Mouse (Mus musculus): Measurements from ENCODE around the gene Ubac2. TPM values are rescaled to one million over a fixed set of nuclear protein-coding genes. Genes with fewer than 3 reads are reported as not detected.

Ubac2 gene
- total RNA-seq, 2 experiments from 2014 or later: 27.3 to 30.3 TPM

GRCm38 (mm10) chr14:121938256-121939191 lies 60.1 kb downstream of the Ubac2 start:
- intact Hi-C loops (cut with DNase I): no loop called here

GRCm38 (mm10) chr14:121939582-121939981 lies 61.2 kb downstream of the Ubac2 start:
- no peak for DNase-seq (ENCODE audit: extremely low spot score in 1 of 2, low spot score in 2 of 2)

More at GRCm38 (mm10) chr14:121938256-121939191, 60.1 kb downstream of the Ubac2 start:
- DNase-seq (ENCODE audit: extremely low spot score in 1 of 2, low spot score in 2 of 2): no peak

GRCm38 (mm10) chr14:121946131-121946530 lies 67.7 kb downstream of the Ubac2 start:
- DNase-seq (ENCODE audit: extremely low spot score in 1 of 2, low spot score in 2 of 2): no peak
- intact Hi-C loops (cut with DNase I): no loop called here

More at GRCm38 (mm10) chr14:121939582-121939981, 61.2 kb downstream of the Ubac2 start:
- intact Hi-C loops (cut with DNase I): no loop called here

- intact Hi-C loops (cut with DNase I): no loop called here
- no peak for DNase-seq (ENCODE audit: extremely low spot score in 1 of 2, low spot score in 2 of 2)
Measured at GRCm38 (mm10) chr14:121946728-121947127, 68.3 kb downstream of the Ubac2 start.

GRCm38 (mm10) chr14:121947201-121947760 lies 68.9 kb downstream of the Ubac2 start:
- intact Hi-C loops (cut with DNase I): no loop called here
- DNase-seq (ENCODE audit: extremely low spot score in 1 of 2, low spot score in 2 of 2): no peak

- intact Hi-C loops (cut with DNase I): no loop called here
- no peak for DNase-seq (ENCODE audit: extremely low spot score in 1 of 2, low spot score in 2 of 2)
Measured at GRCm38 (mm10) chr14:121947966-121948365, 69.5 kb downstream of the Ubac2 start.

GRCm38 (mm10) chr14:121949436-121949835 lies 71.0 kb downstream of the Ubac2 start:
- DNase-seq (ENCODE audit: extremely low spot score in 1 of 2, low spot score in 2 of 2): no peak
- intact Hi-C loops (cut with DNase I): no loop called here

GRCm38 (mm10) chr14:121949897-121950296 lies 71.5 kb downstream of the Ubac2 start:
- DNase-seq (ENCODE audit: extremely low spot score in 1 of 2, low spot score in 2 of 2): no peak
- intact Hi-C loops (cut with DNase I): no loop called here

GRCm38 (mm10) chr14:121951399-121952045 lies 73.1 kb downstream of the Ubac2 start:
- intact Hi-C loops (cut with DNase I): no loop called here
- no peak for DNase-seq (ENCODE audit: extremely low spot score in 1 of 2, low spot score in 2 of 2)

GRCm38 (mm10) chr14:121952046-121952400 lies 73.6 kb downstream of the Ubac2 start:
- intact Hi-C loops (cut with DNase I): no loop called here

GRCm38 (mm10) chr14:121954129-121954528 lies 75.7 kb downstream of the Ubac2 start:
- DNase-seq (ENCODE audit: extremely low spot score in 1 of 2, low spot score in 2 of 2): no peak
- intact Hi-C loops (cut with DNase I): no loop called here

More at GRCm38 (mm10) chr14:121952046-121952400, 73.6 kb downstream of the Ubac2 start:
- no peak for DNase-seq (ENCODE audit: extremely low spot score in 1 of 2, low spot score in 2 of 2)

GRCm38 (mm10) chr14:121954608-121955007 lies 76.2 kb downstream of the Ubac2 start:
- DNase-seq (ENCODE audit: extremely low spot score in 1 of 2, low spot score in 2 of 2): no peak
- intact Hi-C loops (cut with DNase I): no loop called here

GRCm38 (mm10) chr14:121955176-121955795 lies 76.9 kb downstream of the Ubac2 start:
- no peak for DNase-seq (ENCODE audit: extremely low spot score in 1 of 2, low spot score in 2 of 2)
- intact Hi-C loops (cut with DNase I): no loop called here

- intact Hi-C loops (cut with DNase I): no loop called here
- DNase-seq (ENCODE audit: extremely low spot score in 1 of 2, low spot score in 2 of 2): no peak
Measured at GRCm38 (mm10) chr14:121956291-121956690, 77.9 kb downstream of the Ubac2 start.

- no peak for DNase-seq (ENCODE audit: extremely low spot score in 1 of 2, low spot score in 2 of 2)
- intact Hi-C loops (cut with DNase I): no loop called here
Measured at GRCm38 (mm10) chr14:121957176-121957871, 78.9 kb downstream of the Ubac2 start.

- no peak for DNase-seq (ENCODE audit: extremely low spot score in 1 of 2, low spot score in 2 of 2)
- intact Hi-C loops (cut with DNase I): no loop called here
Measured at GRCm38 (mm10) chr14:121958041-121958750, 79.8 kb downstream of the Ubac2 start.

- DNase-seq (ENCODE audit: extremely low spot score in 1 of 2, low spot score in 2 of 2): peak in 1 of 2 experiments; percentile 36
- intact Hi-C loops (cut with DNase I): no loop called here
Measured at GRCm38 (mm10) chr14:121958751-121959537, 80.5 kb downstream of the Ubac2 start.

All from left cerebral cortex, postnatal 10 days (tissue).